Mouse (Mus musculus): ENCODE results near the gene Tenm4. TPM values are rescaled to one million over a fixed set of nuclear protein-coding genes. Genes with fewer than 3 reads are reported as not detected.

The Tenm4 gene
- polyA plus RNA-seq, 1 experiment from 2014 or later: 9.1 TPM

GRCm38 (mm10) chr7:96532804-96533400, 361.9 kb downstream of the Tenm4 start:
- Histone ChIP-seq H3K9ac (ENCODE audit: low read length) (no peak overlapping the region), H3K27ac (ENCODE audit: low read length) (no peak overlapping the region), H3K27me3 (ENCODE audit: control insufficient read depth, insufficient read depth, low read length) (no peaks in the 10 kb centered on the region), H3K4me1 (ENCODE audit: control insufficient read depth, insufficient read depth, low read length) (no peaks in the 10 kb centered on the region), H3K9me3 (replicated peaks; ENCODE audit: control insufficient read depth, low read length) (no peaks in the 10 kb centered on the region), H3K4me2 (ENCODE audit: low read depth, low read length) (no peak overlapping the region), H3K36me3 (ENCODE audit: control insufficient read depth, insufficient read depth) (no peaks in the 10 kb centered on the region), H3K4me3 (ENCODE audit: low read length) (no peak overlapping the region)
- WGBS: 81% methylated on average over 5 of the region's 5 CpGs
- no peak for ATAC-seq (replicated peaks; ENCODE audit: extremely low read depth, insufficient read depth, low FRiP score)

GRCm38 (mm10) chr7:96536313-96536880, 365.4 kb downstream of the Tenm4 start:
- no peak for ATAC-seq (replicated peaks; ENCODE audit: extremely low read depth, insufficient read depth, low FRiP score)
- WGBS: 79% methylated on average over 9 of the region's 9 CpGs
- Histone ChIP-seq H3K9ac (ENCODE audit: low read length) (no peak overlapping the region), H3K4me1 (ENCODE audit: control insufficient read depth, insufficient read depth, low read length) (peaks cover 4% of the 10 kb centered on the region; the same call in 1 of the 2 replicates), H3K9me3 (replicated peaks; ENCODE audit: control insufficient read depth, low read length) (no peaks in the 10 kb centered on the region), H3K36me3 (ENCODE audit: control insufficient read depth, insufficient read depth) (no peaks in the 10 kb centered on the region), H3K4me3 (ENCODE audit: low read length) (no peak overlapping the region), H3K27ac (ENCODE audit: low read length) (no peak overlapping the region), H3K4me2 (ENCODE audit: low read depth, low read length) (no peak overlapping the region), H3K27me3 (ENCODE audit: control insufficient read depth, insufficient read depth, low read length) (no peaks in the 10 kb centered on the region)

GRCm38 (mm10) chr7:96539248-96540034, 368.4 kb downstream of the Tenm4 start:
- 58% methylated on average over 4 of the region's 4 CpGs for WGBS
- H3K9me3 ChIP-seq (replicated peaks; ENCODE audit: control insufficient read depth, low read length): no peaks in the 10 kb centered on the region
- H3K9ac ChIP-seq (ENCODE audit: low read length): no peak overlapping the region
- H3K4me2 ChIP-seq (ENCODE audit: low read depth, low read length): no peak overlapping the region
- no peak overlapping the region for H3K4me3 ChIP-seq (ENCODE audit: low read length)
- no peaks in the 10 kb centered on the region for H3K27me3 ChIP-seq (ENCODE audit: control insufficient read depth, insufficient read depth, low read length)
- H3K36me3 ChIP-seq (ENCODE audit: control insufficient read depth, insufficient read depth): no peaks in the 10 kb centered on the region
- no peak overlapping the region for H3K27ac ChIP-seq (ENCODE audit: low read length)
- H3K4me1 ChIP-seq (ENCODE audit: control insufficient read depth, insufficient read depth, low read length): peaks cover 4% of the 10 kb centered on the region; the same call in 1 of the 2 replicates
- ATAC-seq (replicated peaks; ENCODE audit: extremely low read depth, insufficient read depth, low FRiP score): no peak

GRCm38 (mm10) chr7:96540458-96541096, 369.5 kb downstream of the Tenm4 start:
- ATAC-seq (replicated peaks; ENCODE audit: extremely low read depth, insufficient read depth, low FRiP score): peak; percentile 53; the same call in 1 of the 2 replicates
- no peak overlapping the region for H3K4me2 ChIP-seq (ENCODE audit: low read depth, low read length)
- H3K9ac ChIP-seq (ENCODE audit: low read length): no peak overlapping the region
- H3K9me3 ChIP-seq (replicated peaks; ENCODE audit: control insufficient read depth, low read length): no peaks in the 10 kb centered on the region
- peaks cover 4% of the 10 kb centered on the region; the same call in 1 of the 2 replicates for H3K4me1 ChIP-seq (ENCODE audit: control insufficient read depth, insufficient read depth, low read length)
- H3K4me3 ChIP-seq (ENCODE audit: low read length): no peak overlapping the region
- 34% methylated on average over 7 of the region's 7 CpGs for WGBS
- H3K27ac ChIP-seq (ENCODE audit: low read length): 0 out of 2 replicates have a peak overlapping the region, but pooled peaks have one; percentile 24
- H3K36me3 ChIP-seq (ENCODE audit: control insufficient read depth, insufficient read depth): no peaks in the 10 kb centered on the region
- no peaks in the 10 kb centered on the region for H3K27me3 ChIP-seq (ENCODE audit: control insufficient read depth, insufficient read depth, low read length)

GRCm38 (mm10) chr7:96545979-96546378, 374.9 kb downstream of the Tenm4 start:
- H3K9me3 ChIP-seq (replicated peaks; ENCODE audit: control insufficient read depth, low read length): no peaks in the 10 kb centered on the region
- H3K4me1 ChIP-seq (ENCODE audit: control insufficient read depth, insufficient read depth, low read length): no peaks in the 10 kb centered on the region
- H3K27me3 ChIP-seq (ENCODE audit: control insufficient read depth, insufficient read depth, low read length): no peaks in the 10 kb centered on the region
- H3K36me3 ChIP-seq (ENCODE audit: control insufficient read depth, insufficient read depth): no peaks in the 10 kb centered on the region
- H3K9ac ChIP-seq (ENCODE audit: low read length): no peak overlapping the region
- no peak overlapping the region for H3K4me3 ChIP-seq (ENCODE audit: low read length)
- no peak overlapping the region for H3K4me2 ChIP-seq (ENCODE audit: low read depth, low read length)
- ATAC-seq (replicated peaks; ENCODE audit: extremely low read depth, insufficient read depth, low FRiP score): no peak
- no peak overlapping the region for H3K27ac ChIP-seq (ENCODE audit: low read length)
- WGBS: 41% methylated on average over 5 of the region's 5 CpGs

- H3K4me3 ChIP-seq (ENCODE audit: low read length): no peak overlapping the region
- no peak for ATAC-seq (replicated peaks; ENCODE audit: extremely low read depth, insufficient read depth, low FRiP score)
- H3K27me3 ChIP-seq (ENCODE audit: control insufficient read depth, insufficient read depth, low read length): peaks cover 5% of the 10 kb centered on the region; the same call in 1 of the 2 replicates
- WGBS: 69% methylated on average over 4 of the region's 4 CpGs
- H3K4me1 ChIP-seq (ENCODE audit: control insufficient read depth, insufficient read depth, low read length): no peaks in the 10 kb centered on the region
- no peak overlapping the region for H3K4me2 ChIP-seq (ENCODE audit: low read depth, low read length)
- no peaks in the 10 kb centered on the region for H3K9me3 ChIP-seq (replicated peaks; ENCODE audit: control insufficient read depth, low read length)
- H3K36me3 ChIP-seq (ENCODE audit: control insufficient read depth, insufficient read depth): no peaks in the 10 kb centered on the region
- no peak overlapping the region for H3K9ac ChIP-seq (ENCODE audit: low read length)
- no peak overlapping the region for H3K27ac ChIP-seq (ENCODE audit: low read length)
Measured at GRCm38 (mm10) chr7:96551809-96552208, 380.8 kb downstream of the Tenm4 start.

- H3K36me3 ChIP-seq (ENCODE audit: control insufficient read depth, insufficient read depth): no peaks in the 10 kb centered on the region
- H3K4me3 ChIP-seq (ENCODE audit: low read length): no peak overlapping the region
- H3K4me1 ChIP-seq (ENCODE audit: control insufficient read depth, insufficient read depth, low read length): no peaks in the 10 kb centered on the region
- ATAC-seq (replicated peaks; ENCODE audit: extremely low read depth, insufficient read depth, low FRiP score): no peak
- H3K27me3 ChIP-seq (ENCODE audit: control insufficient read depth, insufficient read depth, low read length): peaks cover 5% of the 10 kb centered on the region; the same call in 1 of the 2 replicates
- H3K27ac ChIP-seq (ENCODE audit: low read length): no peak overlapping the region
- no peak overlapping the region for H3K4me2 ChIP-seq (ENCODE audit: low read depth, low read length)
- 59% methylated on average over 7 of the region's 7 CpGs for WGBS
- H3K9me3 ChIP-seq (replicated peaks; ENCODE audit: control insufficient read depth, low read length): no peaks in the 10 kb centered on the region
- H3K9ac ChIP-seq (ENCODE audit: low read length): no peak overlapping the region
Measured at GRCm38 (mm10) chr7:96552292-96552860, 381.3 kb downstream of the Tenm4 start.

GRCm38 (mm10) chr7:96554277-96554690, 383.2 kb downstream of the Tenm4 start:
- H3K4me3 ChIP-seq (ENCODE audit: low read length): no peak overlapping the region
- H3K36me3 ChIP-seq (ENCODE audit: control insufficient read depth, insufficient read depth): no peaks in the 10 kb centered on the region
- H3K4me1 ChIP-seq (ENCODE audit: control insufficient read depth, insufficient read depth, low read length): no peaks in the 10 kb centered on the region
- H3K27me3 ChIP-seq (ENCODE audit: control insufficient read depth, insufficient read depth, low read length): peaks cover 5% of the 10 kb centered on the region; the same call in 1 of the 2 replicates
- no peaks in the 10 kb centered on the region for H3K9me3 ChIP-seq (replicated peaks; ENCODE audit: control insufficient read depth, low read length)
- no peak overlapping the region for H3K27ac ChIP-seq (ENCODE audit: low read length)
- H3K9ac ChIP-seq (ENCODE audit: low read length): no peak overlapping the region
- no peak for ATAC-seq (replicated peaks; ENCODE audit: extremely low read depth, insufficient read depth, low FRiP score)
- no peak overlapping the region for H3K4me2 ChIP-seq (ENCODE audit: low read depth, low read length)
- 52% methylated on average over 6 of the region's 6 CpGs for WGBS
